25 mouse cellular contexts compared by ENCODE assay signal in the genomic region with DNA sequence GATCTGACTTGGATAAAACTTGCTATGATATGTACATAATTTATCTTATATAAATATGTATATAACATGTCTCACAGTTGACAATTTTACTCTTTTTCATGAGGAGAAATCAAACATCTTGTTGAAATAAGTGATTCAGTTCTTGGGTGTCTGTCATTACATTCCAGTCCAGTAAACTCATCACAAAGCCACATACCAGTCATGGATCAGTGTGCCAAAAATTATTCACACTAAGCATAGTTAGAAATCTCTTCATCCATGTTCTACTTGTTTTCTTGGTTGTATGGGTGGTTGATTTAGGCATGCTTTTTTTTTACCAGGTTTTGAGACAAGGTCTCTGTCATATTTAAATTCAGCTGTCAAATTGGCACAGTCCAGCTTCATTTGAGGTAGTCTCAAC. TPM values are rescaled to one million over a fixed set of nuclear protein-coding genes. Genes with fewer than 3 reads are reported as not detected.
"Had no signal": no experiment of that assay in that cellular context is flagged by ENCODE, and none has a peak within 500 bp of the region (broad histone marks: within the 10 kb centered on the region; RNA-seq: fewer than 3 reads in every experiment).

No protein-coding gene starts in this region.

- H3K4me1 ChIP-seq: midbrain, embryonic 13.5 days; midbrain, embryonic 15.5 days; neural tube, embryonic 12.5 days; stomach, embryonic 15.5 days had no signal

- H3K27ac ChIP-seq: macrophage; midbrain, embryonic 13.5 days; midbrain, embryonic 15.5 days; neural tube, embryonic 12.5 days; stomach, embryonic 15.5 days; stomach, postnatal 0 days had no signal

- H3K9me3 ChIP-seq: megakaryocyte, embryonic 14.5 days; midbrain, embryonic 13.5 days; midbrain, embryonic 15.5 days; neural tube, embryonic 12.5 days; stomach, embryonic 15.5 days had no signal

- DNase-seq: lung, adult 18-20 months; lung, embryonic 14.5 days; lung, postnatal 10 days; lung, postnatal 36 days; right cerebral cortex, postnatal 14 days; thymus, adult 2 months; thymus, postnatal 25 days; thymus, postnatal 4 days had no signal

- H3K4me3 ChIP-seq: megakaryocyte, embryonic 14.5 days; midbrain, embryonic 13.5 days; midbrain, embryonic 15.5 days; neural tube, embryonic 12.5 days; stomach, embryonic 15.5 days had no signal

- H3K27me3 ChIP-seq: megakaryocyte, embryonic 14.5 days; midbrain, embryonic 13.5 days; midbrain, embryonic 15.5 days; neural tube, embryonic 12.5 days; stomach, embryonic 15.5 days had no signal

- H3K4me2 ChIP-seq: lung, embryonic 14.5 days; midbrain, embryonic 11.5 days; midbrain, embryonic 13.5 days; midbrain, embryonic 15.5 days; neural tube, embryonic 12.5 days; stomach, embryonic 15.5 days had no signal

- H3K9ac ChIP-seq: lung, embryonic 14.5 days; midbrain, embryonic 13.5 days; midbrain, embryonic 15.5 days; neural tube, embryonic 12.5 days; stomach, embryonic 15.5 days had no signal

- ATAC-seq: midbrain, embryonic 13.5 days; midbrain, embryonic 15.5 days had no signal

- H3K36me3 ChIP-seq: midbrain, embryonic 13.5 days; midbrain, embryonic 15.5 days; neural tube, embryonic 12.5 days; stomach, embryonic 15.5 days had no signal

RNA-seq across cellular contexts. Expression of a gene that starts 4.7 kb away (rescaled TPM):
- total RNA-seq: megakaryocyte progenitor cell, adult 5-6 weeks; midbrain, postnatal 0 days; neutrophil, adult 5-6 weeks had no signal
- polyA plus RNA-seq: lung, embryonic 14.5 days; lung, embryonic 16.5 days; macrophage; midbrain, embryonic 11.5 days; midbrain, embryonic 13.5 days; midbrain, embryonic 15.5 days; midbrain, postnatal 0 days; neural tube, embryonic 12.5 days; neural tube, embryonic 14.5 days; spleen, adult 2 months; stomach, embryonic 15.5 days; stomach, postnatal 0 days; thymus, adult 2 months; urinary bladder, adult 2 months had no signal

RNA-seq across cellular contexts. Expression of a gene that starts 10.5 kb away (rescaled TPM):
- total RNA-seq: megakaryocyte progenitor cell, adult 5-6 weeks; midbrain, postnatal 0 days; monocyte, adult 5-6 weeks; neutrophil, adult 5-6 weeks had no signal
- polyA plus RNA-seq: lung, embryonic 14.5 days; lung, embryonic 16.5 days; macrophage; midbrain, embryonic 11.5 days; midbrain, embryonic 13.5 days; midbrain, embryonic 15.5 days; midbrain, postnatal 0 days; neural tube, embryonic 12.5 days; neural tube, embryonic 14.5 days; spleen, adult 2 months; stomach, embryonic 15.5 days; stomach, postnatal 0 days; testis, adult 2 months; thymus, adult 2 months; urinary bladder, adult 2 months had no signal

RNA-seq across cellular contexts. Expression of a gene that starts 13.3 kb away (rescaled TPM):
- total RNA-seq: megakaryocyte progenitor cell, adult 5-6 weeks; midbrain, postnatal 0 days; monocyte, adult 5-6 weeks; neutrophil, adult 5-6 weeks had no signal
- polyA plus RNA-seq: lung, embryonic 14.5 days; lung, embryonic 16.5 days; macrophage; midbrain, embryonic 11.5 days; midbrain, embryonic 13.5 days; midbrain, embryonic 15.5 days; midbrain, postnatal 0 days; neural tube, embryonic 12.5 days; neural tube, embryonic 14.5 days; spleen, adult 2 months; stomach, embryonic 15.5 days; stomach, postnatal 0 days; testis, adult 2 months; thymus, adult 2 months; urinary bladder, adult 2 months had no signal

RNA-seq across cellular contexts. Expression of a gene that starts 23.9 kb away (rescaled TPM):
- total RNA-seq: megakaryocyte progenitor cell, adult 5-6 weeks; midbrain, postnatal 0 days; monocyte, adult 5-6 weeks; neutrophil, adult 5-6 weeks had no signal
- polyA plus RNA-seq: lung, embryonic 14.5 days; lung, embryonic 16.5 days; macrophage; midbrain, embryonic 11.5 days; midbrain, embryonic 13.5 days; midbrain, embryonic 15.5 days; midbrain, postnatal 0 days; neural tube, embryonic 12.5 days; neural tube, embryonic 14.5 days; spleen, adult 2 months; stomach, embryonic 15.5 days; stomach, postnatal 0 days; testis, adult 2 months; thymus, adult 2 months; urinary bladder, adult 2 months had no signal

RNA-seq across cellular contexts. Expression of a gene that starts 26.2 kb away (rescaled TPM):
- total RNA-seq: megakaryocyte progenitor cell, adult 5-6 weeks; midbrain, postnatal 0 days; monocyte, adult 5-6 weeks; neutrophil, adult 5-6 weeks had no signal
- polyA plus RNA-seq: lung, embryonic 14.5 days; lung, embryonic 16.5 days; macrophage; midbrain, embryonic 11.5 days; midbrain, embryonic 13.5 days; midbrain, embryonic 15.5 days; midbrain, postnatal 0 days; neural tube, embryonic 12.5 days; neural tube, embryonic 14.5 days; spleen, adult 2 months; stomach, embryonic 15.5 days; stomach, postnatal 0 days; testis, adult 2 months; thymus, adult 2 months; urinary bladder, adult 2 months had no signal
